In the genomic region with DNA sequence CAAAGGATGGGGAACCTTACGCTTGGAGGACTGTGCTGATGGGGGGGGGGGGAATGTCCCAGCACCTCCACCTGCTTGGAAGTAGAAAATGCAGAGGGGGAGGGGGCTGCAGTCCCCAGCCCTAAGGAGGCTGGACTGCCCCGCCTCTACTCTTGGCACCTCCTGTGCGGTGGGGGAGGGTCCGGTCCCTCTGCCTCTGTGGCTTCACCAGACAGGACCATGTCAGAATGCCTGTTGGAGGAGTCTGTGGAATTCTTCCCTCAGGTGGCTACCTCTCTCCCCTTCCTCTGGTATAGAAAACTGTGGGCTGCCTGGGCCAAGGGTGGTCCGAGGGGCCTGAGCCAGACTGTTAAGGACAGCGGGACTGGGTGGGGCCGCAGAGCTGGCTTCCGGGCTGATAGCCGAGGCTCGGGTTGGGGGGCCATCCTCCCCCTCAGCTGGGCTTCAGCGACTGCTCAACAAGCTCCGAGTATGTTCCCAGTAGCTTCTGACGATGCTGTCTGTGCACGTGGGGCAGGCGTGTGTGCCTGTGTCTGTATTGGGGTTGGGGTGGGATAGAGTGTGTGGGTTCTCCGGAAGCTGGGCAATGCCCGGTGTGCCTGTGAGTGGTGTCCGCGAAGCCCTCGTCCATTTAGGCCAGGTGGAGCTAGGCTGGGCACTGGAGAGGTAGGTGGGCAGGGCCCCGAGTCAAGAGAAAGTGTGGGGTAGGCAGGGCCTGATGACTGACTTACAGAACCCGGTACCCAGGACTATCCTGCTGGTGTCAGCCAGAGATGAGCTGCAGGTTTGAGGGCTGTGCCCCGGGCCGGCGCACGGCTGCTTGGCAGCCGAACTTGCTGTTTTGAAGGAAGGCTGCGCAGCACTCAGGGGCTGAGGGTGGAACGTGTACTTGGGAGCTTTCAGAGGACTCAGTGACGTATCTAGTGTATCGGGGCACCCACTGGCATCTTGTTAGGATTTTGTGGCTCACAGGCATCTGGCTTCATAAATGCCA, we compare ENCODE assay signal across 8 mouse cellular contexts. TPM values are rescaled to one million over a fixed set of nuclear protein-coding genes. Genes with fewer than 3 reads are reported as not detected.
DNase-seq lines count a peak whose midpoint lies in the region; ATAC-seq and TF ChIP-seq lines count a peak whose summit lies in the region.

No protein-coding gene starts in this region.

- ATAC-seq in stomach, embryonic 14.5 days (ENCODE audit: insufficient number of reproducible peaks, insufficient read depth, low FRiP score, low read depth) = peak; percentile 5; the same call in 1 of the 2 replicates

- no peak overlapping the region for H3K9ac ChIP-seq in stomach, embryonic 14.5 days (replicated peaks; ENCODE audit: low read depth, low read length)

- DNase-seq in heart, embryonic 10.5 days (ENCODE audit: low spot score) = no peak
- no peak for DNase-seq in heart, adult 8-10 months (ENCODE audit: low spot score)
- no peak for DNase-seq in testis, postnatal 14 days (ENCODE audit: low spot score)
- peak; percentile 35 for DNase-seq in left cerebral cortex, postnatal 4 days
- DNase-seq in embryo, embryonic 10 days (ENCODE audit: low spot score) = no peak
- DNase-seq in lung, adult 18-20 months = no peak

- peaks cover 97% of the 10 kb centered on the region for H3K27me3 ChIP-seq in heart, embryonic 10.5 days (ENCODE audit: insufficient read depth, poor library complexity, severe bottlenecking)
- no peaks in the 10 kb centered on the region for H3K27me3 ChIP-seq in testis, adult 2 months (ENCODE audit: control insufficient read depth, insufficient read depth, low read length)
- peaks cover 22% of the 10 kb centered on the region for H3K27me3 ChIP-seq in stomach, embryonic 14.5 days (ENCODE audit: control insufficient read depth, insufficient read depth, low read length)

- H3K4me3 ChIP-seq in heart, embryonic 10.5 days = peak overlapping the region; percentile 78
- H3K4me3 ChIP-seq in testis, adult 2 months (ENCODE audit: control insufficient read depth, low read depth, low read length) = peak overlapping the region; percentile 15
- H3K4me3 ChIP-seq in stomach, embryonic 14.5 days (ENCODE audit: low read depth, low read length) = peak overlapping the region; percentile 61

- intact Hi-C loops in left cerebral cortex, postnatal 4 days (cut with DNase I) = loop anchor here (5.0 kb wide), 1 partner anchor 82 kb away; no protein-coding TSS in a partner anchor

- peaks cover 25% of the 10 kb centered on the region for H3K4me1 ChIP-seq in heart, embryonic 10.5 days
- peaks cover 4% of the 10 kb centered on the region for H3K4me1 ChIP-seq in testis, adult 2 months (ENCODE audit: control insufficient read depth, insufficient read depth, low read length)
- no peaks in the 10 kb centered on the region for H3K4me1 ChIP-seq in stomach, embryonic 14.5 days (ENCODE audit: control insufficient read depth, insufficient read depth, low read length)

- TF ChIP-seq CTCF in testis, adult 2 months (IDR thresholded peaks at IDR 0.05; ENCODE audit: control insufficient read depth, insufficient read depth, insufficient replicate concordance, low read depth, low read length) = no peak

- no peaks in the 10 kb centered on the region for H3K36me3 ChIP-seq in heart, embryonic 10.5 days
- no peaks in the 10 kb centered on the region for H3K36me3 ChIP-seq in testis, adult 2 months (ENCODE audit: control insufficient read depth, insufficient read depth, low read length)
- H3K36me3 ChIP-seq in stomach, embryonic 14.5 days (ENCODE audit: control insufficient read depth, insufficient read depth, low read length) = no peaks in the 10 kb centered on the region

- no peak for TF ChIP-seq POLR2A in testis, adult 2 months (IDR thresholded peaks at IDR 0.05; ENCODE audit: control insufficient read depth, low read depth, low read length)

- peak overlapping the region; percentile 98; the same call in 1 of the 2 replicates for H3K4me2 ChIP-seq in stomach, embryonic 14.5 days (replicated peaks; ENCODE audit: low read depth, low read length)

- no peak overlapping the region for H3K27ac ChIP-seq in heart, embryonic 10.5 days
- no peak overlapping the region for H3K27ac ChIP-seq in testis, adult 2 months (ENCODE audit: control insufficient read depth, insufficient read depth, low read depth, low read length)
- no peak overlapping the region for H3K27ac ChIP-seq in stomach, embryonic 14.5 days (ENCODE audit: low read length)

- WGBS in heart, embryonic 10.5 days = 11% methylated on average over 31 of the region's 31 CpGs
- WGBS in stomach, embryonic 14.5 days = 8% methylated on average over 31 of the region's 31 CpGs

- no peaks in the 10 kb centered on the region for H3K9me3 ChIP-seq in heart, embryonic 10.5 days
- H3K9me3 ChIP-seq in stomach, embryonic 14.5 days (ENCODE audit: control insufficient read depth, low read depth, low read length) = no peaks in the 10 kb centered on the region

RNA-seq across cellular contexts. Expression of a gene that starts 1.5 kb away (rescaled TPM):
- polyA plus RNA-seq in heart, embryonic 10.5 days (2016; fragmentation: Nextera tagmentation; extraction: Ambion mirVana) = 71.6 and 95.7 TPM in 2 replicates
- total RNA-seq in heart, adult 8-10 months (2022) = 10 to 100 TPM; 29.1 to 42.6 (median 32.1) TPM
- polyA plus RNA-seq in testis, adult 2 months (2012; rRNA removed) = 175 and 196 TPM in 2 replicates
- 100 to 1,000 TPM; 306 to 315 TPM for total RNA-seq in left cerebral cortex, postnatal 4 days (2021)
- 77.6 and 88.5 TPM in 2 replicates for polyA plus RNA-seq in stomach, embryonic 14.5 days (2014; fragmentation: Nextera tagmentation; extraction: Ambion mirVana)

Comparison
In these comparisons a context has a peak if more than half of its experiments do, and no peak if none do; other contexts are left out.
1. H3K4me3 ChIP-seq: peak in every context shown above with its lines; median percentile 78 in heart, embryonic 10.5 days; 61 in stomach, embryonic 14.5 days; 15 in testis, adult 2 months.